Mouse (Mus musculus): ENCODE results near the gene Rita1. TPM values are rescaled to one million over a fixed set of nuclear protein-coding genes. Genes with fewer than 3 reads are reported as not detected.
A peak's percentile ranks its signal among the peaks of the same experiment; 100 is the strongest.

Rita1 gene
- polyA plus RNA-seq, 1 experiment from 2014 or later = 13.1 TPM

DNA sequence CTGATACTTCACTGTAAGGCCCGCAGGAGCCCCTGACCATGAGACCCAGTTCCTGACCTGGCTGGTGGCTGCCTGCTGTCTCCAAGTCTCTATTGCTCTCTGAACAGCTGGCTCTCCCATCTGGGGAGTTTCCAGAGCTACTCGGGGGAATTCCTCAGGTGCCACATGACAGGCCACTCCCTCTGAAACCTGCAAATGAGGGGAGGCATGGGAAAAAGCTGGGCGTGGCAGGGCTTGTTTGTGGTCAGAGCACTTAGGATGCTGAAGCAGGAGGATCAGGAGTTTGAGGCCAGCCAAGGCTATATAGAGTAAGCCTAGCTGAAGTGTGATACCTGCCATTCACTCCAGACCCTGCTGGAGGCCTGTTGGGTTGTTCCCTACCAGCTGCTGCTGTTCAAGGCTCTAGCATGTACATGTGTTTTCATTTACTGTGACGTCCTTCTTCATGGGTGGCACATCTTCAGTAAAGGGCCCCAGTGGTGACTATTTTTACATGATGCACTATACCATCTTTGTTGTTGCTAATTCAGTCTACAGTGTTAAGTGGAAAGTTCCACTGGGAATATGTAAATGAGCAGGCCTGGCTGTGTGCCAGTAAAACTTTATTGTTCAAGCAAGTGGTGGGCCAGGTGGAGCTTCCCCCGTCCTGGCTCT lies 9.9 kb upstream of the Rita1 start:
- ATAC-seq (replicated peaks; ENCODE audit: low FRiP score) (no peak), DNase-seq (ENCODE audit: low spot score) (no peak)
- H3K27ac ChIP-seq (ENCODE audit: low read depth, low read length) = no peak overlapping the region
- peaks cover 67% of the 10 kb centered on the region for H3K36me3 ChIP-seq (ENCODE audit: control insufficient read depth, insufficient read depth, low read length)
- no peak overlapping the region for H3K9ac ChIP-seq (ENCODE audit: low read depth, low read length)
- WGBS = 81% methylated on average over 5 of the region's 5 CpGs
- no peaks in the 10 kb centered on the region for H3K9me3 ChIP-seq (ENCODE audit: control insufficient read depth, low read length)
- H3K4me1 ChIP-seq (replicated peaks; ENCODE audit: control insufficient read depth, insufficient read depth, low read length) = no peaks in the 10 kb centered on the region
- no peaks in the 10 kb centered on the region for H3K27me3 ChIP-seq (replicated peaks; ENCODE audit: control insufficient read depth, insufficient read depth, low read length)
- H3K4me3 ChIP-seq (ENCODE audit: low read depth, low read length) = no peak overlapping the region
- no peak overlapping the region for H3K4me2 ChIP-seq

DNA sequence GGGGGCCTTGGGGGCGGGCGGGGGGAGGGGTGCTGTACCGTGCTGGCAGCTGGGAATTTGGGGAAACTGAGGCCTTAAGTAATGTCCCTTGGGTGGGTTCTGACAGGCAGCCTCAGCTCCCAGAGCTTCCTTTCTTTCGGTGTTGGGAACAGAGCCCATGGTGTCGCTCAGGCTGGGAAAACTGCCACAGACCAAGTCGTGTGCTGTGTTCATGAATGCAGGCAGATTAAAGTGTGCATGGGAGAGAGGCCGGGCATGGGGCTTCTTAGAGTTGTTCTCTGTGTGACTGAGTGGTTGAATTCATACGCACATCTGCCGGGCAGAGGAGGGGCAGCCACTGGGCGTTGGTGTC lies 9.4 kb upstream of the Rita1 start:
- Histone ChIP-seq H3K9me3 (ENCODE audit: control insufficient read depth, low read length) (no peaks in the 10 kb centered on the region), H3K27ac (ENCODE audit: low read depth, low read length) (no peak overlapping the region), H3K36me3 (ENCODE audit: control insufficient read depth, insufficient read depth, low read length) (peaks cover 66% of the 10 kb centered on the region), H3K27me3 (replicated peaks; ENCODE audit: control insufficient read depth, insufficient read depth, low read length) (no peaks in the 10 kb centered on the region), H3K4me3 (ENCODE audit: low read depth, low read length) (no peak overlapping the region), H3K4me1 (replicated peaks; ENCODE audit: control insufficient read depth, insufficient read depth, low read length) (no peaks in the 10 kb centered on the region), H3K9ac (ENCODE audit: low read depth, low read length) (no peak overlapping the region), H3K4me2 (no peak overlapping the region)
- no peak for DNase-seq (ENCODE audit: low spot score)
- WGBS = 92% methylated on average over 10 of the region's 10 CpGs
- no peak for ATAC-seq (replicated peaks; ENCODE audit: low FRiP score)

DNA sequence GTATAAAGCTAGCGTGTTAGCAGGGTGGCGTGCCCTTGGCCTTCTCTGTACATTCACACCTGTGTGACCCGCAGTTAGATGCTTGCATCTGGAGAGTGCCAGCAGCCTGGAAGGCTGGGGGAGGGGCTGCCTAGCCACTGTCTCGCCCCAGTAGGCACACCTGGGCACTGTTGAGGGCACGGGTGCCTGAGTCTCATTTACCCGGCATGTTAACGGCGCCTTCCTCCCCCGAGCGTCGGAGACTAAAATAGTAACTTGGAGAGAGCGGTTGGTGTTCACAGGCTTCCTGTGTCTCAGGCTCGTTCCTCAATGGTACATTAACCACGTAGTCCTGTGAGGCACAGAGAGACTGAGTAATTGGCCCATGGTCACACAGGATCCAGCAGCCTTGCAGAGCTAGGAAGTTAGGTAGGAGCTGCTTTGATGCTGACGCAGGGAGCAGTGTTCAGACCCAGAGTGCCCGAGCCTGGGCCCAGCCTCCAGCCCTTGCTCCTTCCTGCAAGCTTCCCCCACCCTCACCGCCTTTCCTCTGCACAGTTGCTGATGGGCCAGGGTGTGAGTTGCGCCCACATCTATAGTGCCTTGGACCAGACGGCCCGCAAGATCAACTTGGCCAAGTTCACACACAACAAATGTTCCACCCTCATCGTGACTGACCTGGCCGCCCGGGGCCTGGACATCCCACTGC lies 8.8 kb upstream of the Rita1 start:
- H3K9ac ChIP-seq (ENCODE audit: low read depth, low read length) = no peak overlapping the region
- H3K27me3 ChIP-seq (replicated peaks; ENCODE audit: control insufficient read depth, insufficient read depth, low read length) = no peaks in the 10 kb centered on the region
- no peak overlapping the region for H3K27ac ChIP-seq (ENCODE audit: low read depth, low read length)
- no peak for ATAC-seq (replicated peaks; ENCODE audit: low FRiP score)
- no peaks in the 10 kb centered on the region for H3K4me1 ChIP-seq (replicated peaks; ENCODE audit: control insufficient read depth, insufficient read depth, low read length)
- peaks cover 66% of the 10 kb centered on the region for H3K36me3 ChIP-seq (ENCODE audit: control insufficient read depth, insufficient read depth, low read length)
- H3K4me3 ChIP-seq (ENCODE audit: low read depth, low read length) = no peak overlapping the region
- no peak for DNase-seq (ENCODE audit: low spot score)
- 87% methylated on average over 23 of the region's 23 CpGs for WGBS
- no peak overlapping the region for H3K4me2 ChIP-seq
- no peaks in the 10 kb centered on the region for H3K9me3 ChIP-seq (ENCODE audit: control insufficient read depth, low read length)

DNA sequence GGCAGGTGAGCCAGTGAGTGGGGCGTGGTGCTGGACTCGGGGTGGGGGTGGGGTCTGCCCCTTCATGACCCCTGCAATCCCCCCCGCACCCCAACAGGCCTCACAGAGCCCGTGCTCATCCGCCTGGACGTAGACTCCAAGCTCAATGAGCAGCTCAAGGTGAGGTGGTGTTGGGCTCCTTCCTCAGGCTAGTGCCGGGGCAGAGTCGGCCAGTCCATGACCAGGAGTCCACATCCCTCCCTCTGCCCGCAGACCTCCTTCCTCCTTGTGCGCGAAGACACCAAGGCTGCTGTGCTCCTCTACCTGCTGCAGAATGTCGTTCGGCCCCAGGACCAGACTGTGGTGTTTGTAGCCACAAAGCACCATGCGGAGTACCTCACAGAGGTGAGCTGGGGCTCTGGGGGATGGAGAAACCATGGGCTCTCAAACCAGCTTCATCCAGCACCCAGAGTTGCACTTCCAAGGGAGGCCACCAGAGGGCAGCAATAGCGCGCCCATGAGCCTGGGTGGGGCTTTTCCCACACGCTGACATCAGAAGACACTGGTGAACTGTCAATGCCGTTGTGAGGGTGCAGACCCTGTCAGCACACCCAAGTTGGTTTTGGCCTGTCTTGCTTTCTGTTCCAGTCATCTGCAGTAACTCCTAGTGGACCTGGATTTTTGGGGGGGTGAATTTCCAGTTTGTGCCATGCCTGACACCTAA lies 8.1 kb upstream of the Rita1 start:
- WGBS = 66% methylated on average over 18 of the region's 18 CpGs
- peaks cover 4% of the 10 kb centered on the region; the same call in 1 of the 2 replicates for H3K9me3 ChIP-seq (ENCODE audit: control insufficient read depth, low read length)
- H3K9ac ChIP-seq (ENCODE audit: low read depth, low read length) = no peak overlapping the region
- peak; percentile 46 for ATAC-seq (replicated peaks; ENCODE audit: low FRiP score)
- H3K27ac ChIP-seq (ENCODE audit: low read depth, low read length) = no peak overlapping the region
- no peak overlapping the region for H3K4me2 ChIP-seq
- peaks cover 65% of the 10 kb centered on the region for H3K36me3 ChIP-seq (ENCODE audit: control insufficient read depth, insufficient read depth, low read length)
- H3K4me3 ChIP-seq (ENCODE audit: low read depth, low read length) = no peak overlapping the region
- no peaks in the 10 kb centered on the region for H3K27me3 ChIP-seq (replicated peaks; ENCODE audit: control insufficient read depth, insufficient read depth, low read length)
- DNase-seq (ENCODE audit: low spot score) = peak; percentile 81
- H3K4me1 ChIP-seq (replicated peaks; ENCODE audit: control insufficient read depth, insufficient read depth, low read length) = no peaks in the 10 kb centered on the region

DNA sequence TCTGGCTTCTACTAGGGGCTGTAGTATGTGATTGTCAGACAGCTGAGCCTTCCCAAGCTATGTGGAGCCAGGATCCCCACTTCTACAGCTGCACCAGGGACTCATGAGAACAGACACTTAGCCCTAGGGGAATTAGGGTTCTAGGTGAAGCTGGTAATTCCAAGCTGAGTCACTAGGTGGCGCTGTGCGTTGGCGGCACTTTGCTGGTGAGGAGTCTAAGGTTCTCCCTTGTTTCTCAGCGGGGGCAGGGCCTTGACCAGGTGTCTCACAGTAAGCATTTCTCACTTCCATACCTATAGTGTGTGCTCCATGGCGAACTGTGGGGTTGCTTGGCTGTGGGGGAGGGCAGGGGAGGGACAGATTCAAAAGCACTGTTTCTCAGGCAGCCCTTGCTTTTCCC lies 6.8 kb upstream of the Rita1 start:
- Histone ChIP-seq H3K9me3 (ENCODE audit: control insufficient read depth, low read length) (peaks cover 4% of the 10 kb centered on the region; the same call in 1 of the 2 replicates), H3K36me3 (ENCODE audit: control insufficient read depth, insufficient read depth, low read length) (peaks cover 63% of the 10 kb centered on the region), H3K27ac (ENCODE audit: low read depth, low read length) (no peak overlapping the region), H3K4me1 (replicated peaks; ENCODE audit: control insufficient read depth, insufficient read depth, low read length) (no peaks in the 10 kb centered on the region), H3K4me2 (no peak overlapping the region), H3K27me3 (replicated peaks; ENCODE audit: control insufficient read depth, insufficient read depth, low read length) (no peaks in the 10 kb centered on the region), H3K9ac (ENCODE audit: low read depth, low read length) (no peak overlapping the region), H3K4me3 (ENCODE audit: low read depth, low read length) (no peak overlapping the region)
- no peak for ATAC-seq (replicated peaks; ENCODE audit: low FRiP score)
- WGBS = 25% methylated on average over 5 of the region's 5 CpGs
- DNase-seq (ENCODE audit: low spot score) = no peak

DNA sequence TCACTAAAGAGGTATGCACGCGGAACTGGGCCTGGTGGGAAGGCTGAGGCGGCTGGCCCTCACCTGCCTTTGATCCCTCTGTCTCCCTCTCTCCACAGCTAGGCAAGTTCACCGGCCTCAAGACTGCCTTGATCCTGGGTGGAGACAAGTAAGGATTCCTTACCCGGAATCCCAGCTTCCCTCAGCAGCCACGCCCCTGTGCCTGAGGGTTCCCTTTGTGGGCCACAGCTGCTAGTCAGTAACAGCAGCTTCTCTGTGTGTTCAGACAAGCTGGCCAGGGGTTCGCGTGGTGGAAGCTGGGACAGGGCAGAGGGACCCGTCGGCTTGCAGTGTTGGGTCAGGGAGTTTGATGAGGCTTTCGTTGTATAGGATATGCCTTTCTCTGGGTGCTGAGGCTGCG lies 6.4 kb upstream of the Rita1 start:
- no peak for ATAC-seq (replicated peaks; ENCODE audit: low FRiP score)
- Histone ChIP-seq H3K9me3 (ENCODE audit: control insufficient read depth, low read length) (peaks cover 4% of the 10 kb centered on the region; the same call in 1 of the 2 replicates), H3K27ac (ENCODE audit: low read depth, low read length) (no peak overlapping the region), H3K4me1 (replicated peaks; ENCODE audit: control insufficient read depth, insufficient read depth, low read length) (peaks cover 4% of the 10 kb centered on the region), H3K36me3 (ENCODE audit: control insufficient read depth, insufficient read depth, low read length) (peaks cover 60% of the 10 kb centered on the region), H3K9ac (ENCODE audit: low read depth, low read length) (no peak overlapping the region), H3K27me3 (replicated peaks; ENCODE audit: control insufficient read depth, insufficient read depth, low read length) (no peaks in the 10 kb centered on the region), H3K4me3 (ENCODE audit: low read depth, low read length) (no peak overlapping the region), H3K4me2 (no peak overlapping the region)
- DNase-seq (ENCODE audit: low spot score) = no peak
- 88% methylated on average over 12 of the region's 12 CpGs for WGBS

DNA sequence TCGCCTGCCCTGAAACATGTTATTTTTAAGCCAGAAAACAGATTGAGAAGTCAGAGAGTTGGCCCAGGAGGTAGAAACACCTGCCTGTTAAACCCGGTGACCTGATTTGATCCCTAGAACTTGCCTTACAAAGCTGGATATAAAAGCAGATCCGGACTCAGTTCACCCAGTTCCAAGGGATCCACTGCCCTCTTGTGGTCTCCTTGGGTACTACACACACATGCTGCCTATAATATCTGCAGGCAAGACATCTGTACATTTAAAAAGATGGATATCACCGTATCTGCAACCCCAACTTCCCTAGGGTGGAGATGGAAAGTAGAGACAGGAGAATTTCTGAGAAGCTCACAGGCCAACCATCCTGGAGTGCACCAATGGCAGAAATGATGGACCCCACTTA lies 3.5 kb upstream of the Rita1 start:
- no peak overlapping the region for H3K9ac ChIP-seq (ENCODE audit: low read depth, low read length)
- H3K27me3 ChIP-seq (replicated peaks; ENCODE audit: control insufficient read depth, insufficient read depth, low read length) = no peaks in the 10 kb centered on the region
- H3K9me3 ChIP-seq (ENCODE audit: control insufficient read depth, low read length) = peaks cover 4% of the 10 kb centered on the region; the same call in 1 of the 2 replicates
- H3K4me2 ChIP-seq = no peak overlapping the region
- H3K4me3 ChIP-seq (ENCODE audit: low read depth, low read length) = no peak overlapping the region
- 96% methylated on average over 4 of the region's 4 CpGs for WGBS
- ATAC-seq (replicated peaks; ENCODE audit: low FRiP score) (no peak), DNase-seq (ENCODE audit: low spot score) (no peak)
- H3K4me1 ChIP-seq (replicated peaks; ENCODE audit: control insufficient read depth, insufficient read depth, low read length) = peaks cover 10% of the 10 kb centered on the region
- peaks cover 47% of the 10 kb centered on the region for H3K36me3 ChIP-seq (ENCODE audit: control insufficient read depth, insufficient read depth, low read length)
- no peak overlapping the region for H3K27ac ChIP-seq (ENCODE audit: low read depth, low read length)

DNA sequence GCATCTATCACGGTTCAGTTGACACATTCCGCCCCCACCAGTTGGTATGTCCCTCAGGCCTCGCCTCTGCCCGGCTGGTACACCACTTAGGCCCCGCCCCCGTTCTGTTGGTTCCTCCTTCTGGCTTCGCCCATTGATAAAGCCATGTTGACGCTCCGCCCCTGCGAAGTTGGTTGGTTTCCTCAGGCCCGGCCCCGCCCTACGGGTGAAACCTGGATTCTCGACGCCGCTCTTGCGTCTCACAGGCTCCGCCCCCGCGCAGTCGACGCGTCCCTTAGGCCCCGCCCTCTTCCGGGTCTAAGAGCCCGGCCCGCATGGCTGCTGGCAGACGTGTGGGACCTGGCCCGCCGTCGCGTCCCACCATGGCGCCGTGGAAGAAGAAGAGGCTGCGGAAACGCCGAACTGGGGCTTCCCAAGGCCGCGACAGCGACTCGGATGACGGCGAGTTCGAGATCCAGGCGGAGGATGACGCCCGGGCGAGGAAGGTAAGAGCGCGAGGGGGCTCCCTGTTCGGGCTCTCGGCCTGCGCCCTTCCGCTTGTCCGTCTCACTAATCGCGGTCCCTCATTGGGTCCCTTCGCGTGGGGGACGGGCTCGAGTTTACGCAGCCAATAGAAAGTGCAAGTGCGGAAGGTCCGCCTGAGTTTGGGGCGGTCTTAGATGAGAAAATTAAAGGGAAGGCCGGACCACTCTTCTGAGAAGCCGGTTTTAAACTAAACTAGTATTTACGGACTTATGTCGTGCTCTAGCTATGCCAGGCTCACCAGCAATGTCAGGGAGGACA lies 624 bp upstream of the Rita1 start:
- H3K36me3 ChIP-seq (ENCODE audit: control insufficient read depth, insufficient read depth, low read length) = peaks cover 28% of the 10 kb centered on the region; the same call in 1 of the 2 replicates
- H3K27ac ChIP-seq (ENCODE audit: low read depth, low read length) = peak overlapping the region; percentile 10; the same call in 1 of the 2 replicates
- ATAC-seq (replicated peaks; ENCODE audit: low FRiP score) (peak; percentile 89), DNase-seq (ENCODE audit: low spot score) (peak; percentile 99)
- peak overlapping the region; percentile 86 for H3K4me2 ChIP-seq
- no peaks in the 10 kb centered on the region for H3K27me3 ChIP-seq (replicated peaks; ENCODE audit: control insufficient read depth, insufficient read depth, low read length)
- H3K9me3 ChIP-seq (ENCODE audit: control insufficient read depth, low read length) = peaks cover 4% of the 10 kb centered on the region; the same call in 1 of the 2 replicates
- H3K4me1 ChIP-seq (replicated peaks; ENCODE audit: control insufficient read depth, insufficient read depth, low read length) = peaks cover 10% of the 10 kb centered on the region
- under 1% methylated on average over 69 of the region's 69 CpGs for WGBS
- peak overlapping the region; percentile 79 for H3K9ac ChIP-seq (ENCODE audit: low read depth, low read length)
- H3K4me3 ChIP-seq (ENCODE audit: low read depth, low read length) = peak overlapping the region; percentile 82
